Mouse (Mus musculus) embryo, embryonic 11 days (tissue): Measurements from ENCODE around the gene Cnot11.
"Not testable (repeated sequence)": the region's sequence is repeated elsewhere in the genome, so short reads cannot be mapped to it uniquely, and the experiment has no call there.

Experiments used
- DNase-seq: peaks from one replicate; pipeline ENCODE4 v3.0.0-alpha.2; 2015

Gene Cnot11

DNA sequence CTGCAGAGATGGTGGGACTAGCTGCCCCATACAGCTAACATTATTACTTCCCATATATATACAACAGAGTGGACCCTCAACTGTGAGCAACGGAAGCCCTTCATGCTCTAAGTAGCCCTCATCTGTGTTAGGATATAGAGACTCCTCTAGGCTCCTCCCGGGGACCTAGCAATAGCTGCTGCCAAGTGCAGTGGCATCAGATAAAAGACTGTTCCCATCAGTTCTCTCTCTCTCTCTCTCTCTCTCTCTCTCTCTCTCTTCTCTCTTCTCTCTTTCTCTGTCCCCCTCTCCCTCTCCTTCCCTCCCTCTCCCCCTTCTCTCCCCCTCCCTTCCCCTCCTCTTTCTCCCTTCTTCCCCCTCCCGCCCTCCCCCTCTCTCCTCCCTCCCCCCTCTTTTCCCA lies 46.4 kb downstream of the Cnot11 start:
- DNase-seq: no peak

DNA sequence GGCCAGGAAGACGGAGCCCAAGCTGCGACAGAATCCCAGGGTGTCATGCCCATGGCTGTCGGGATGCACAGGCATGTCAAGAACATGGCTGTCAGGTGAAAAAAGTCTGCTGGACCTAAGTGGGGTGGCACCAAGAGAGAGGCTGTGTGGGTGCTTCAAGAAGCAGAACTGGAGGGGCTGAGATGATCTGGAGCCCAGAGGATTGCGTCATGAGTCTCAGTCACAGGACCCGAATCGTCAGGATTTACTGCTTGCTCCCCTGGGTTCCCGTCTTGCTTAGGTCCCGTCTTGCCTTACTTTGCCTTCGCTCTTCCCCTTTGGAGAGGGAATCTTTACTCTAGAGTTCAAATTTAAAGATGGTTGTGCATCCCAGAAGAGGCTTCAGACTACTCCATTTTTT lies 48.4 kb downstream of the Cnot11 start:
- DNase-seq: no peak

DNA sequence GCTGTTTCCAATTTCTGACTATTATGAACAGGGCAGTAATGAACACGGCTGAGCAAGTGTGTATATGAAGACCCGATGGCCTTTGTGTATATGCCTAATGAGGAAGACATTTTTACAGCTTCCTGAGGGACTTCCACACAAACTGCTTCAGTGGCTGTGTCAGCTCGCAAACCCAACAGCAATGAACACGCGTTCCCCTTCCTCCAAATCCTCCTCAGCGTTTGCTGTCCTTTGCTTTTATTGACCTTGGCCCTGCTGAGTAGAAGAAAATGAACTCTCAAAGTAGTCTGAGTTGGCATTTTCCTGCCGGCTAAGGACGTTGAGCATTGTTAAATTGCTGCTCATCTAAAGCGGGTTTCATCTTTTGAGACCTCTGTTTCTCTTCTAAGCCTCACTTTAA lies 50.6 kb downstream of the Cnot11 start:
- DNase-seq: no peak

DNA sequence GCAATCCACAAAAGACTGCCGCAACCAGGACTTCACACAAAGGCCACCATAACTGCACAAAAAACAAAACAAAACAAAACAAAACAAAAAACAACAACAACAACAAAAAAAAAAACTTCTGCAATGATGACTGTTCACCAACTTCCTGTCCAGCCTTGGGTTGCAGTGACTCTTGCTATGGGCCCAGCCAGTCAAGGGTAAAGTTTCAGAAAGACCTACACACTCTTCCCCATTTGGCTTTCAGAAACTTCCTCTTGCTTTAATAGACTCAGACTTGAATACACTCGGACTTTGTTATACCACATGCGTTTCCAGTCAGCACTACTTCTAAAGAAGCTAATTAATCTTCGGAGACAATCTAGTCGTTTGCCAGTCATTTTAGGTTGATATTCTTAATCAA lies 55.4 kb downstream of the Cnot11 start:
- no peak for DNase-seq

DNA sequence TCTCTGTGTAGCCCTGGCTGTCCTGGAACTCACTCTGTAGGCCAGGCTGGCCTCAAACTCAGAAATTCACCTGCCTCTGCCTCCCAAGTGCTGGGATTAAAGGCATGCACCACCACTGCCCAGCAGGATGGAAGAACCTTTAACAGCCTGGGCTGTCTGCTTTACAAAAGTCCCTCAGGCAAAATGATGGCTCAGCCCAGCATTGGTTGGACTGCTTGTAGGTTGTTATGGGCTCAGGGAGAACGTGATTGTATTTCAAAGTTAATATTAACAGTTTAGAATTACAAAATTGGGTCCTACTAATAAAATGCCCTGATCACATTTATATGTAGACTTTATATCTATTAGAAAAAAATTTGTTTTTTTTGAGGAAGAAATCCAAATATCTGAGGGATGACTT lies 56.8 kb downstream of the Cnot11 start:
- not testable (repeated sequence) for DNase-seq

- no peak for DNase-seq
These were observed 57.3 kb downstream of the Cnot11 start for GRCm38 (mm10) chr1:39592090-39592489.

GRCm38 (mm10) chr1:39593836-39594235 lies 59.0 kb downstream of the Cnot11 start:
- DNase-seq: no peak
